Mouse (Mus musculus) cortical plate, adult 2 months (tissue): Measurements from ENCODE around the gene Ffar3.

Experiments
- CTCF ChIP-seq: fragments of 200-500 bp; IDR thresholded peaks from 2 replicates; pipeline ENCODE4 v1.5.1; 2011; ENCODE audit warnings: mild to moderate bottlenecking, control low read depth, low read length; ENCODE audit not compliant: insufficient read depth; ENCODE audit errors: extremely low read depth
- POLR2A ChIP-seq: fragments of 200-500 bp; IDR thresholded peaks from 2 replicates; pipeline ENCODE4 v1.6.1; 2011; ENCODE audit warnings: mild to moderate bottlenecking, low read length, control low read depth; ENCODE audit not compliant: insufficient read depth; ENCODE audit errors: extremely low read depth

DNA sequence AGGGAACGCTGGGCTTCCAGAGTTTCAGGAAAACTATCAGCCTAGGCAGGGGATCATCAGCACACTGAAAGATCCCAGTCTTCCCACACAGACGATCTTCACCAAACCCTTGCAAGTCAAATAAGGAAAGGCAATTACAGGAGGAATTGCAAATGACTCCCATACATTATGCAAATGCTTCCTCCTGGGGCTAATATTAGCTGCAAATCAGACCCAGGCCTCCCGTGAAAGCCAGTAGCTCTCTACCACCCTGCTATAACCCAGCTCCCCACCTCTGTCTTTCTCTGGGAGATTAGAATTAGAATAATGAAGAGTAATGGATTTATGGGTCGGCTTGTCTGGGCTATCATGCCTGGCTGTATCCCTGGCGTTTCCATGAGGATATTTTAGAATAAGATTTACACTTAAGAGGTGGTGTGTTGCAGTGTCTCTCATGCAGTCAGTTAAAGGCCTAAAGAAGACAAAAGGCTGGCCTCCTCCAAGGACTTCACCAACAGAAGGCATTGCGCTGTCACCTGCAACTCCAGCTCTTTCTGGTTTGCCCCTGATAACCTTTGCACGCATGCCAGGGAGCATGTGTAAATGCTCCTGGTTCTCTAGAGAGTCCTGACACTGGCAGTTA is 11.2 kb downstream of the Ffar3 start:
- TF ChIP-seq POLR2A (no peak), CTCF (no peak)
